In genomic region chr8:128057845-128058244, GRCm38 (mm10) we compare ENCODE assay signal across 18 mouse cellular contexts.
DNase-seq lines count a peak whose midpoint lies in the region; TF ChIP-seq lines count a peak whose summit lies in the region.
"Had no signal": no experiment of that assay in that cellular context is flagged by ENCODE, and none has a peak within 500 bp of the region (broad histone marks: within the 10 kb centered on the region; RNA-seq: fewer than 3 reads in every experiment).

No protein-coding gene starts in this region.

- H3K27me3 ChIP-seq in CH12.LX (replicated peaks) = no peaks in the 10 kb centered on the region
- H3K27me3 ChIP-seq: embryonic facial prominence, embryonic 15.5 days; forebrain, embryonic 15.5 days; heart, embryonic 12.5 days had no signal

- peak overlapping the region; percentile 40 for H3K27ac ChIP-seq in gastrocnemius, adult 2 months
- H3K27ac ChIP-seq in CH12.LX (ENCODE audit: insufficient read depth, low read depth) = no peak overlapping the region
- 0 out of 2 replicates have a peak overlapping the region, but pooled peaks have one; percentile 86 for H3K27ac ChIP-seq in macrophage
- H3K27ac ChIP-seq: embryonic facial prominence, embryonic 15.5 days; forebrain, embryonic 10.5 days; forebrain, embryonic 15.5 days; hindbrain, postnatal 0 days had no signal

- intact Hi-C loops in gastrocnemius, adult 2 months (cut with DNase I) = no loop called here

- H3K4me3 ChIP-seq in gastrocnemius, adult 2 months = peak overlapping the region; percentile 45
- H3K4me3 ChIP-seq in CH12.LX (replicated peaks in 1 of 3; ENCODE audit: low read depth in 2 of 3, low read length in 2 of 3, poor library complexity in 1 of 3) (peak overlapping the region in 1 of 3 experiments; percentile 5), macrophage (ENCODE audit: inconsistent target) (no peak overlapping the region)
- H3K4me3 ChIP-seq: embryonic facial prominence, embryonic 15.5 days; erythroblast, embryonic 14.5 days; forebrain, embryonic 10.5 days; forebrain, embryonic 15.5 days; heart, embryonic 12.5 days had no signal

- peak; percentile 52; the same call in 1 of the 2 replicates for TF ChIP-seq EP300 in CH12.LX (IDR thresholded peaks at IDR 0.05; ENCODE audit: low read length)

- H3K4me2 ChIP-seq in CH12.LX (ENCODE audit: insufficient read depth, low read depth, poor library complexity, severe bottlenecking) = peak overlapping the region; percentile 91
- H3K4me2 ChIP-seq: embryonic facial prominence, embryonic 15.5 days; forebrain, embryonic 15.5 days; heart, embryonic 12.5 days had no signal

- TF ChIP-seq CTCF in gastrocnemius, adult 2 months (IDR thresholded peaks at IDR 0.05) = no peak
- no peak for TF ChIP-seq CTCF in CH12.LX (conservative IDR thresholded peaks at IDR 0.05 in 1 of 2, IDR thresholded peaks at IDR 0.05 in 1 of 2; ENCODE audit: low read depth in 2 of 2, low read length in 2 of 2)

- H3K4me1 ChIP-seq in CH12.LX (ENCODE audit: control insufficient read depth in 1 of 2, insufficient read depth in 2 of 2) = peaks cover 8 to 40% of the 10 kb centered on the region in 2 experiments
- H3K4me1 ChIP-seq: embryonic facial prominence, embryonic 15.5 days; forebrain, embryonic 10.5 days had no signal

- TF ChIP-seq RAD21 in CH12.LX (IDR thresholded peaks at IDR 0.05; ENCODE audit: low read depth, low read length) = no peak

- in situ Hi-C loops in CH12.LX (cut with MboI; ENCODE audit: low pct_ligation_motif_present, low pct_unique_long_range_greater_than_20kb, low sequenced_read_pairs) = no loop called here

- H3K36me3 ChIP-seq in CH12.LX (replicated peaks in 1 of 2; ENCODE audit: control insufficient read depth in 1 of 2, insufficient read depth in 1 of 2, low read length in 1 of 2) (no peaks in the 10 kb centered on the region), macrophage (ENCODE audit: inconsistent target) (no peaks in the 10 kb centered on the region)
- H3K36me3 ChIP-seq: embryonic facial prominence, embryonic 15.5 days; forebrain, embryonic 10.5 days; forebrain, embryonic 15.5 days; heart, embryonic 12.5 days had no signal

- no peak for DNase-seq in gastrocnemius, adult 2 months
- no peak for DNase-seq in gastrocnemius, adult 8-10 months (ENCODE audit: low spot score in 2 of 2)
- DNase-seq in A20 (ENCODE audit: low read depth, low spot score) (peak; percentile 72), CH12.LX (ENCODE audit: extremely low read depth) (peak; percentile 57)
- DNase-seq in B cell, adult 2 months = no peak
- no peak for DNase-seq in adrenal gland, postnatal 36 days
- DNase-seq: adrenal gland, adult 8-10 months; cerebellum, adult 11 months; cerebellum, adult 8-10 months; cerebellum, postnatal 14 days; gastrocnemius, postnatal 14 days had no signal

- WGBS in macrophage (ENCODE audit: missing documents) = 98% methylated on average over 6 of the region's 6 CpGs

- H3K9me3 ChIP-seq in CH12.LX (replicated peaks; ENCODE audit: low read length) = peaks cover 2% of the 10 kb centered on the region
- H3K9me3 ChIP-seq: embryonic facial prominence, embryonic 15.5 days; forebrain, embryonic 10.5 days; forebrain, embryonic 15.5 days; heart, embryonic 12.5 days had no signal

- dilution Hi-C loops in CH12.LX (cut with MboI; ENCODE audit: extremely low pct_ligation_motif_present, extremely low pct_unique_long_range_greater_than_20kb, low sequenced_read_pairs) = no loop called here

- peak overlapping the region; percentile 60 for H3K9ac ChIP-seq in CH12.LX (ENCODE audit: insufficient read depth, low read depth)
- H3K9ac ChIP-seq: embryonic facial prominence, embryonic 15.5 days; forebrain, embryonic 15.5 days; heart, embryonic 12.5 days had no signal

- TF ChIP-seq POLR2A in CH12.LX (IDR thresholded peaks at IDR 0.05; ENCODE audit: low read depth, low read length) = no peak

- H3K79me2 ChIP-seq in CH12.LX (replicated peaks; ENCODE audit: control insufficient read depth, extremely low read depth, insufficient read depth, poor library complexity, severe bottlenecking) (no peaks in the 10 kb centered on the region), macrophage (ENCODE audit: inconsistent target) (no peaks in the 10 kb centered on the region)

TF ChIP-seq in CH12.LX, 34 proteins besides CTCF, POLR2A, EP300 and RAD21:
- no peak for TF ChIP-seq E2F4 (IDR thresholded peaks at IDR 0.05; ENCODE audit: insufficient replicate concordance, low read depth, low read length)
- no peak for TF ChIP-seq ELF1 (IDR thresholded peaks at IDR 0.05; ENCODE audit: low read depth, low read length)
- TF ChIP-seq KAT2A (IDR thresholded peaks at IDR 0.05; ENCODE audit: insufficient replicate concordance, low read length) = no peak
- TF ChIP-seq ZKSCAN1 (IDR thresholded peaks at IDR 0.05; ENCODE audit: borderline replicate concordance, low read depth, low read length) = no peak
- TF ChIP-seq NELFE (IDR thresholded peaks at IDR 0.05; ENCODE audit: low read depth, low read length) = no peak
- TF ChIP-seq MAZ (IDR thresholded peaks at IDR 0.05; ENCODE audit: low read depth, low read length) = no peak
- TF ChIP-seq JUN (IDR thresholded peaks at IDR 0.05; ENCODE audit: insufficient read depth, low read depth, low read length) = peak; percentile 44
- no peak for TF ChIP-seq GABPA (IDR thresholded peaks at IDR 0.05; ENCODE audit: insufficient replicate concordance, low read depth, low read length)
- no peak for TF ChIP-seq NRF1 (IDR thresholded peaks at IDR 0.05; ENCODE audit: low read depth, low read length)
- TF ChIP-seq TCF12 (IDR thresholded peaks at IDR 0.05; ENCODE audit: low read depth, low read length) = no peak
- no peak for TF ChIP-seq HCFC1 (IDR thresholded peaks at IDR 0.05; ENCODE audit: low read depth, low read length)
- peak; percentile 21; the same call in 1 of the 2 replicates for TF ChIP-seq MAX (IDR thresholded peaks at IDR 0.05; ENCODE audit: low read length)
- no peak for TF ChIP-seq POLR2AphosphoS2 (IDR thresholded peaks at IDR 0.05; ENCODE audit: low read depth, low read length)
- TF ChIP-seq SIN3A (IDR thresholded peaks at IDR 0.05; ENCODE audit: low read length) = no peak
- 0 out of 2 replicates have a peak, but pooled peaks have one; percentile 34 for TF ChIP-seq BHLHE40 (IDR thresholded peaks at IDR 0.05; ENCODE audit: low read depth, low read length)
- TF ChIP-seq CHD1 (IDR thresholded peaks at IDR 0.05; ENCODE audit: low read depth, low read length) = 0 out of 2 replicates have a peak, but pooled peaks have one; percentile 9
- TF ChIP-seq ETS1 (conservative IDR thresholded peaks at IDR 0.05; ENCODE audit: low read depth, low read length) = peak; percentile 78
- peak; percentile 90 for TF ChIP-seq JUND (conservative IDR thresholded peaks at IDR 0.05; ENCODE audit: low read depth, low read length)
- no peak for TF ChIP-seq SMC3 (IDR thresholded peaks at IDR 0.05; ENCODE audit: low read depth, low read length)
- TF ChIP-seq MEF2A (IDR thresholded peaks at IDR 0.05; ENCODE audit: borderline replicate concordance, low read depth, low read length) = no peak; the same call in 1 of the 2 replicates
- no peak for TF ChIP-seq TBP (conservative IDR thresholded peaks at IDR 0.05; ENCODE audit: low read depth, low read length)
- no peak for TF ChIP-seq MYC (IDR thresholded peaks at IDR 0.05; ENCODE audit: low read depth, low read length)
- peak; percentile 89 for TF ChIP-seq IRF4 (IDR thresholded peaks at IDR 0.05; ENCODE audit: low read depth, low read length)

Comparison
In these comparisons a context has a peak if more than half of its experiments do, and no peak if none do; other contexts are left out.
1. DNase-seq: peak in A20 (single experiment) and CH12.LX (single experiment); none in gastrocnemius, adult 2 months (single experiment), gastrocnemius, adult 8-10 months (0 of 2), B cell, adult 2 months (0 of 2) and adrenal gland, postnatal 36 days (0 of 2).